Mouse (Mus musculus) olfactory bulb, adult 2 months (tissue): Measurements from ENCODE around the gene Cog1. TPM values are rescaled to one million over a fixed set of nuclear protein-coding genes. Genes with fewer than 3 reads are reported as not detected.

ENCODE experiments used
- H3K27ac ChIP-seq: fragments of 200-500 bp; 2 replicates; pipeline ENCODE4 v1.5.1; 2012; ENCODE audit warnings: low read depth, low read length; ENCODE audit not compliant: insufficient read depth
- H3K4me1 ChIP-seq: fragments of 200-500 bp; 2 replicates; pipeline ENCODE4 v1.6.1; 2012; ENCODE audit warnings: low read length; ENCODE audit not compliant: control insufficient read depth, insufficient read depth
- H3K4me3 ChIP-seq: fragments of 200-500 bp; 2 replicates; pipeline ENCODE4 v1.5.1; 2012; ENCODE audit warnings: mild to moderate bottlenecking, low read depth, low read length, moderate library complexity; ENCODE audit not compliant: insufficient read depth
- CTCF ChIP-seq: fragments of 200-500 bp; IDR thresholded peaks from 2 replicates; pipeline ENCODE4 v1.5.1; 2012; ENCODE audit warnings: low read depth, mild to moderate bottlenecking, low read length, moderate library complexity; ENCODE audit not compliant: insufficient read depth
- POLR2A ChIP-seq: fragments of 200-500 bp; IDR thresholded peaks from 2 replicates; pipeline ENCODE4 v1.6.1; 2012; ENCODE audit warnings: mild to moderate bottlenecking, low read depth, low read length, moderate library complexity; ENCODE audit not compliant: insufficient read depth
- WGBS: fragments of 180-500 bp; shearing (Covaris S2); methylation state at CpG from one replicate; pipeline ENCODE4 v1.1.7; 2018; 5-methylcytosine and 5-hydroxymethylcytosine counted together
- polyA plus RNA-seq: library from polyadenylated mRNA; stranded (reverse); fragments of >200 nt; gene quantifications from 2 replicates; pipeline ENCODE4 v1.2.4, GENCODE M21; 2012; ENCODE audit warnings: low replicate concordance; ENCODE audit not compliant: missing spikeins, insufficient read depth, insufficient read length

Gene Cog1
- polyA plus RNA-seq, 1 experiment: not detected

DNA sequence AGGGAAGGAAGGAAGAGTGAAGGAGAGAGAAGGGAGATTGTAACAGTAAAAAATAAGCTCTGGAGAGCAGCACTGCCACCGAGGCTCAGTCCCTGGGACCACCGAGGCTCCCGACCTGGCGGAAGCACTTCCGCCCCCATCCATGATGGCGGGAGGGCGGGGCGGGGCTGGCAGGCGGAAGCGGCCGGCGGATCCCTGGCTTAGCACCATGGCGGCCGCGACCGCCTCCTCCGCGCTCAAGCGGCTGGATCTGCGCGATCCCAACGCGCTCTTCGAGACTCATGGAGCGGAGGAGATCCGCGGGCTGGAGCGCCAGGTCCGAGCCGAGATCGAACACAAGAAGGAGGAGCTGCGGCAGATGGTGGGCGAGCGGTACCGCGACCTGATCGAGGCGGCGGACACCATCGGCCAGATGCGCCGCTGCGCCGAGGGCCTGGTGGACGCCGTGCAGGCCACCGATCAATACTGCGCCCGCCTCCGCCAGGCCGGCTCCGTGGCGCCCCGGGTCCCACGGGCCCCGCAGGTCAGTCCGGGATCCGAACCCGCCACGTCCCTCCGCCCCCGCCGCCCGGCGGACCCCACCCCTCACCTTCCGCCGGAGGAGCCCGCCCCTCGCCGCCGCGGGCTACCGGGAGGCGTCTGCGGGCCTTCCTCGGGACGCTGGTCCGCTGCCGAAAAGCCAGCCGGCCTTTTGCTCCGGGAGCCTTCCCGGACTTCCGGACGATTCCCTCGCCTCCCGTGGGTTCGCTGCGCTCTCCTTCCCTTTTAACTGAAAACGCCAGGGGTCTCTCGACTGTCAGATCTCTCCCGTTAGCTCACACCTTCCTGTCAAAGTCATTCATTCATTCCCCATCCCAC lies 613 bp downstream of the Cog1 start, which contains the start of gene Slc39a11:
TSS of gene Slc39a11 (minus strand) at position 727 of the 858 bp plus-strand sequence.
- WGBS: under 1% methylated on average over 85 of the region's 91 CpGs
- H3K4me1 ChIP-seq: peaks cover 13% of the 10 kb centered on the region
- peak within 1 kb of the TSS; percentile 42 for H3K27ac ChIP-seq
- peak within 1 kb of the TSS; percentile 60 for H3K4me3 ChIP-seq
- no peak for TF ChIP-seq CTCF
- TF ChIP-seq POLR2A: peak; percentile 55; the same call in 1 of the 2 replicates

DNA sequence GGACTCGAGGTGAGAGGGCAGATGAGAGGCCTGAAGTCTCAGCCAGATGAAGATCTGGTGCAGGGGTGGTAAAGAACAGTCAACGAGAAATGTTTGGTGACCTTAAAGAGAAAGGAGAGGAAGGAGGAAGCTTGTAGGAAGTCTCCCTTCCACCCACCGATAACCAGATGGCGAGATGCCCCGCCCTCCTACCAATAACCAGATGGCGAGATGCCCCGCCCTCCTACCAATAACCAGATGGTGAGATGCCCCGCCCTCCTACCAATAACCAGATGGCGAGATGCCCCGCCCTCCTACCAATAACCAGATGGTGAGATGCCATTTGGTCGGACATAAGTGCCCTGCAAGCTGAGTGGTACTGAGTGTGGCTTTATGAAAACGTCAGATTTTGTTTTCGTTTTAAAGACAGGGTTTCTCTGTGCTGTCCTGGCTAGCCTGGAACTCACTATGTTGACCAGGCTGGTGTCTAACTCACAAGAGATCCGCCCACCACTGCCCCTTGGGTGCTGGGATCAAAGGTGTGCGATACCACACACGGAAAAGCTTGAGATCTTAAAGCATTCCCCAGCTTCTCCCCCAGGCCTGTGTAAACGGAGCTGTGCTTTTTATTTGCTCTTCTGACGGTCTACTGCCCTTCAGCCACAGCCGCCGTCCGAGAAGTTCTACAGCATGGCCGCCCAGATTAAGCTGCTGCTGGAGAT lies 2.4 kb downstream of the Cog1 start:
- TF ChIP-seq POLR2A: no peak
- TF ChIP-seq CTCF: no peak
- Histone ChIP-seq H3K27ac (no peak overlapping the region), H3K4me1 (peaks cover 17% of the 10 kb centered on the region), H3K4me3 (no peak overlapping the region)
- WGBS: 82% methylated on average over 22 of the region's 22 CpGs

DNA sequence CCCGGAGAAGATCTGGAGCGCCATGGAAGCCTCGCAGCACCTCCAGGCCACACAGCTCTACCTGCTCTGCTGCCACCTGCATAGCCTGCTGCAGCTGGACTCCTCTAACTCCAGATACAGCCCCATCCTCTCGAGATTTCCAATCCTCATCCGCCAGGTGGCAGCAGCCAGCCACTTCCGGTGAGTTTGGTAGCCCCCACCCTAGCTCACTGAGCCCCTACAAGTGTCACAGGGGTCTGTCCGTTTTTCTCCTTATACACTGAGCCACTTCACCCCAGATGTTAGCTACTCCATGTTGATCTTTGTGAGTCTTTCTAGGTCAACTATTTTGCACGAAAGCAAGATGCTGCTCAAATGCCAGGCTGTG lies 2.9 kb downstream of the Cog1 start:
- TF ChIP-seq CTCF (no peak), POLR2A (no peak)
- no peak overlapping the region for H3K27ac ChIP-seq
- peaks cover 20% of the 10 kb centered on the region for H3K4me1 ChIP-seq
- H3K4me3 ChIP-seq: no peak overlapping the region
- 49% methylated on average over 8 of the region's 8 CpGs for WGBS

DNA sequence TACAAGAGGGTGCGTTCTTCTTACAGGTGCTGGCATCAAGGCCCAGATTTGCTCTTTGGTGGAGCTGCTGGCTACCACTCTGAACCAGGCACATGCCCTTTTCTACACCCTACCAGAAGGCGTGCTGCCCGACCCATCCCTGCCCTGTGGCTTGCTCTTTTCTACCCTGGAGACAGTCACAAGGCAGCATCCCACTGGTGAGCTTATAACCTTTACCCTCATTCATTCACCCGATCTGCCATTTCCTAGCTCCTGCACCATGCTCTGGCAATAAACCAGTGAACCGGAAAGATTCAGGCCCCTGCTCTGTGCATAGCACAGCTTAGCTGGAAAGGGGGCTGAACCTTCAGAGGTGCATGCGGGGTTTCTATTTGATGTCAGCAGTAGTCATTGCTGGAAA lies 3.5 kb downstream of the Cog1 start:
- Histone ChIP-seq H3K4me1 (peaks cover 20% of the 10 kb centered on the region), H3K4me3 (no peak overlapping the region), H3K27ac (no peak overlapping the region)
- TF ChIP-seq CTCF (no peak), POLR2A (no peak)
- 90% methylated on average over 6 of the region's 6 CpGs for WGBS

DNA sequence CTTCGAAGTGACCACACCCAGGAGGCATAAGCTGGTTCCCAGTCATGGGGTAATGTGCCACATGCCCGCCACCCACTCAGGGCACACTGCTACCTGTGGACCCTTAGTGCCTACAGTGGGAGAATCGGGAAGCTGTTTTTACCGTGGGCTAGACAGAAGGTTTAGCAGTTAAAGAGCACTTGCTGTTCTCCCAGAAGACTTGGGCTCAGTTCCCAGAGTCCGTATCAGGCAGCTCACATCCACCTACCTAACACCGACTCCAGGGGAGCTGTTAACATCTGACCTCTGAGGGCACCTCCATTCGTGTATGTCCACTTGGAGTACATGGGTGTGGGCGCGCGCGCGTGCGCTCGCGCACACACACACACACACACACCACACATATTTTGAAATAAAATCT lies 5.1 kb downstream of the Cog1 start:
- Histone ChIP-seq H3K27ac (no peak overlapping the region), H3K4me3 (no peak overlapping the region), H3K4me1 (peaks cover 10% of the 10 kb centered on the region; the same call in 1 of the 2 replicates)
- 94% methylated on average over 15 of the region's 15 CpGs for WGBS
- no peak for TF ChIP-seq POLR2A
- TF ChIP-seq CTCF: no peak

DNA sequence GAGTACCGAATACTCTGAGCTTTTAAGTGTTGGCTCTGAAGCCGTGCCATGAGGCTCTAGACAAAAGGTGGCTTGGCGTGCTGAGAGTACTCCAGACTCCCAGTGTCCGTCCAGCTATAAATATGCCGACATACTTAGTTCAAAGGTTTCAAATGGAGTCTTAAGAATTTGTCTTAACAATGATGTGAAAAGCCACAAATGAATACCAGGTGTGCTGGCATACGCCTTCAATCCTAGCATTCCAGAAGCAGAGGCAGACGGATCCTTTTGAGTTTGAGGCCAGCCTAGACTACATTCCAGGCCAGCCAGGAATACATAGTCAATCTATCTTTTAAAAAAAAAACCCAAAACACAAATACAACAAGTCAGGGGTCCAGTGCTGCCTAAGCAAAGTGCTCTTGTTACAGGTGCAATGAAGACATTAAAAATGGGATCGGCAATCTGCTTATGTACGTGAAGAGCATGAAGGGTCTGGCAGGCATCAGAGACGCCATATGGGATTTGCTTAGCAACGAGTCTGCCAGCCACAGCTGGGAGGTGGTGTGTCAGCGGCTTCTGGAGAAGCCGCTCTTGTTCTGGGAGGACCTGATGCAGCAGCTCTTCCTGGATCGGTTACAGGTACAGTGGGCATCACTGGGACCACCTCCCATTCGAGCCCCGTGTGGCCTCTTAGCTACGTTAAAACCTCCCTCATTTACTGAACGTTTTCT lies 5.7 kb downstream of the Cog1 start:
- Histone ChIP-seq H3K4me3 (no peak overlapping the region), H3K27ac (no peak overlapping the region), H3K4me1 (peaks cover 10% of the 10 kb centered on the region; the same call in 1 of the 2 replicates)
- TF ChIP-seq CTCF: no peak
- TF ChIP-seq POLR2A: no peak
- WGBS: 85% methylated on average over 18 of the region's 18 CpGs

DNA sequence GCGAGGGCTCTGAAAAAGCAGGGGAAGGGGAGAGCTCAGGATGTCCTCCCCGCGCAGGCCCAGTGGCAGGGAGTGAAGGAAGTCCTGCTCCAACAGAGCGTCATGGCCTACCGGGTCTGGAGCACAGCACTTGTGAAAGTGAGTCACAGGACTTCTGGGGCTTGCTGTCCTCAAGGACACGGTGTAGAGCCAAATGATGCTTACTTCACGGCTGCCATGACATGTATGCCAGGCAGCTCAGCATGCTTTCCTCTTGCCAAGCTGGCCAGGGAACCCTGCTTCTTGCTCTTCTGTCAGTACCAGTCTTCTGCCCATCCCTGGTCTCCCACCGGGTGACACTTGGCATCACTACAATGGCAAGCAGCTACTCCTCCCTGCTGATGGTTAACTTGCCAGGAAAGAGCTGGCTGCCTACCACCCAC lies 7.6 kb downstream of the Cog1 start:
- TF ChIP-seq CTCF (no peak), POLR2A (no peak)
- 65% methylated on average over 8 of the region's 8 CpGs for WGBS
- Histone ChIP-seq H3K27ac (no peak overlapping the region), H3K4me3 (no peak overlapping the region), H3K4me1 (peaks cover 8% of the 10 kb centered on the region; the same call in 1 of the 2 replicates)

DNA sequence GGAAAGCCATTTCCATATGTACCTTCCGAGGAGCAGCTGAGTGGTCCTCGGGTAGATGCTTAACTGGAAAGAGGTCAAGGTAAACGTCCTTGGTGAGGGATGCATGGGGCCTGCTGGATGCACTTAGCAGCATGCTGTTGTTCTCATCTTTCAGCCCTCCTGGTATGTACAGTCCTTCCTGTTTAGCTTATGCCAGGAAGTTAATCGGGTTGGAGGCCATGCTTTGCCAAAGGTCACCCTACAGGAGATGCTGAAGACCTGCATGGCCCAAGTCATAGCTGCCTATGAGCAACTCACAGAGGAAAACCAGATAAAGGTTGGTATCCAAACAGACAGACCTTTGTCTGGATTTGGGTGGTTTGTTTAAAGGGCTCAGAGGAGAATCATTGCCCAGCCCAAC lies 8.3 kb downstream of the Cog1 start:
- Histone ChIP-seq H3K4me1 (peaks cover 8% of the 10 kb centered on the region; the same call in 1 of the 2 replicates), H3K27ac (no peak overlapping the region), H3K4me3 (no peak overlapping the region)
- 76% methylated on average over 4 of the region's 4 CpGs for WGBS
- TF ChIP-seq POLR2A: no peak
- TF ChIP-seq CTCF: no peak

DNA sequence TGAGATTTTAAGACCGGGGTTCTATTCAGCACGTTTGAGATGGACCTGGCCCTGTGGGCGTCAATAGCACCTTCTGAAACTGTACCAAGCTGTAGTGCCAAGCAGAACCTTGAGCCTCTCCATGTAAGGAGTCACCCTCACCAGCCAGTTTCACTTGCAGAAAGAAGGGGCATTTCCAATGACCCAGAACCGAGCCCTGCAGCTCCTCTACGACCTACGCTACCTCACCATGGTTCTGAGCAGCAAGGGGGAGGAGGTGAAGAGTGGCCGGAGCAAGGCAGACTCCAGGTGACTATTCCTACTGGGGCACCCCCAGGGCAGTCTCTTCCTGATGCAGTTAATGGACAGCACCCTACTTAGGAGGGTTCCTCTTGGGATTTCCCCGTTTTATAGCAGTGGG lies 9.3 kb downstream of the Cog1 start:
- TF ChIP-seq POLR2A: no peak
- TF ChIP-seq CTCF: no peak
- Histone ChIP-seq H3K4me1 (peaks cover 8% of the 10 kb centered on the region; the same call in 1 of the 2 replicates), H3K4me3 (no peak overlapping the region), H3K27ac (no peak overlapping the region)
- WGBS: 87% methylated on average over 8 of the region's 8 CpGs
